Mouse (Mus musculus): ENCODE results near the gene Rpl10.

Rpl10 gene

GRCm38 (mm10) chrX:74270062-74270901 lies at the start of gene Rpl10:
Rpl10 (plus strand) TSS chrX:74270812.
- DNase-seq, result peak; percentile 76

- no peak for DNase-seq
Observed at GRCm38 (mm10) chrX:74230038-74230437, 40.6 kb upstream of the Rpl10 start.

DNA sequence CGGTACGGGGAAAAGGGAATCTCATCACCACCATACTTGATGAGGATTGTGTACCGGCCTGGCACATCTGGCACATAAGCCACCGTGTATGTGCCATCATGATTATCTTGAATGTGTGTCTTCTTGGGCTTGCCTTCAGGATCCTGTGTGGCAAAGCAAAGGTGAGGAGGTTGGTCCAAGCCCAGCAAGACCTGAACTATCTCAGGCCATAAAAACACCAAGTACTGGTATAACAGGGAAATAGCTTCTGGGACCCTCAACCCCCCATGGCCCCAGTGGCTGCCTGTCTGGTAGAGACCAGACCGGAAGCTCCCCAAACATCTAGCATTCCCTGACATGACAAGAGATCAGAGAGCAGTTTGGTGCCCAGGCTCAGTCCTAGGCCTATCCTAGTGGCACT lies 37.4 kb upstream of the Rpl10 start:
- DNase-seq, result no peak

DNA sequence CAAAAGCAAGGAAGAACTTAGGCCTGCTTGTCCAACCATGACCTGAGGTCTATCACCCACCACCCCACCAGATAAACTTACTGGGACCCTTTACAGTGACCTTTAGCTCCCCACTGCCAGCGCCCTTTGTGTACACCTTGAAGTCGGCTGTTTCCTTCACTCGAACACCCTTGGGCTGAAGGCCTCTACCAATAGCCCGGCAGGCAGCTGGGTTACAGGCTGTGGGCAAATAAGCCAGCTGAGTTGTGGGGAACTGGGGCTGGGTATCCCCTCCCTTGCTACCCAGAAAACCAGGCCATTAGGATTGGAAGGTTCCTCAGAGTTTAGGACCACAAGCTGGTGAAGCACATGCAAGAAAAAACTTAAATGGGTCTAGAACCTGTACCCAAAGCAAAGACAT lies 30.3 kb upstream of the Rpl10 start:
- no peak for DNase-seq

DNA sequence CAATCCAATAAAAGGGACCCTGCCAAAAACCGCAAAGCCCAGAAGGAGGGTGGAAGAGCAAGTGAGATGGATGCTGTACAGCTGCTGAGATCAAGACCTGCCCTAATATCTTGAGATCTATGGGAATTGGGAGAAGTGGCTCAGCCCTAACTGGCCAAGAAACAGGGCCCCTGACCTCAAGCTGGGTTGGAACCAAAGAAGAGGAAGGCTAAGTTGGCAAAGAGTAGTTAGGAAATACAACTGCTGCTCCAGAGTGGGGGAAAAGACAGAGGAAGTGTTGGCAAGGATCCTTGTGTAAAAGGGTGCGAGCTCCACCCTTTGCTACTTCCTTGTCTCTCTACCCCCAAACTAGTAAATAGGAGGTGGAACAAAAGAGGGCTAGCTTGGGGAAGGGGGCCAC lies 27.2 kb upstream of the Rpl10 start:
- no peak for DNase-seq

GRCm38 (mm10) chrX:74243807-74244206 lies 26.8 kb upstream of the Rpl10 start:
- DNase-seq, result no peak

- DNase-seq, result peak; percentile 30
Observed at GRCm38 (mm10) chrX:74244614-74245083, 26.0 kb upstream of the Rpl10 start.

GRCm38 (mm10) chrX:74245107-74245506 lies 25.5 kb upstream of the Rpl10 start:
- DNase-seq, result no peak

DNA sequence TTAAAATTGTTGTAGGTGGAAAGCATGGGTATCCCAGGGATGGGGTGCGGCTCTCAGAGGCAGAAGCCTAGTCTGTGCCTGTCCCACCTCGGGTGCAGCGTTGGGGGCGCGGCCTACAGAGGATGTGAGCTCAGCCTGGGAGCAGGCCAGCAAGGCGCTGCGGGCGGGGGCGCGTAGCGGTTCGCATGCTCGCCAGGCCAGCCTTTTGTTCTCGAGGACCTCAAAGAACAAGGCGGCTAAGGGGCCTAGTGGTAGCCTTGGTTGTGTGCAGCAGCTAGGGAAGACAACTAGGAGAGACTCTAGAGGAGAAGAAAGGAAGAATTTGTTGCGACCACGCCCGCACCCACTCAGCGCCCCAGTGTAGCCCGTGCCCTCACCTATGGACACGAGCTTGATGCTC lies 24.9 kb upstream of the Rpl10 start:
- DNase-seq, result peak; percentile 74

DNA sequence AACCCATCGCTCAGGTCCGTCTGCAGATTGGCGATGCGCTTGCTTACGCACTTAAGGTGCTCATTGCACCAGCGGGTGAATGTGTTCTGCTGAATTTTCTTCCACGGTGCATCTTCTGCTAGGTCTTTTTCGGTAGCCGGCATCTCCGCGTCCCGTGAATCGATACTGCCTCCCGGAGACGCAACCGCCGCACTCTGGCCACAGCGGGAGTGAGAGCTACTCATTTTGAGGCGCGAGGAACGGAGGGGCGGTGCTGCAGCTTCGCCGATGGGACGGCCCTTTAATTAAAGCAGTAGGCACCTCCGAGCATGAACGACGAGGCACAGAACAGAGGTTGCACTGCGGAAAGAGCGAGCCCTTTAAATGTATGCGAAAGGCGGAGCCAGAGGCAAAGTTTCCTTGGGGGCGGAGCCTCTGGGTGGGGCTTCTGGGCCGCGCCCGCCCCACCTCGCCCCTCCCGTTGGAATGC lies 24.4 kb upstream of the Rpl10 start:
- peak; percentile 69 for DNase-seq

GRCm38 (mm10) chrX:74246693-74247092 lies 23.9 kb upstream of the Rpl10 start:
- DNase-seq, result no peak

- DNase-seq, result peak; percentile 74
Observed at GRCm38 (mm10) chrX:74248651-74249050, 22.0 kb upstream of the Rpl10 start.

- DNase-seq, result peak; percentile 63
Observed at GRCm38 (mm10) chrX:74249615-74250014, 21.0 kb upstream of the Rpl10 start, which contains the start of gene Flna. Flna (minus strand) TSS chrX:74249820.

DNA sequence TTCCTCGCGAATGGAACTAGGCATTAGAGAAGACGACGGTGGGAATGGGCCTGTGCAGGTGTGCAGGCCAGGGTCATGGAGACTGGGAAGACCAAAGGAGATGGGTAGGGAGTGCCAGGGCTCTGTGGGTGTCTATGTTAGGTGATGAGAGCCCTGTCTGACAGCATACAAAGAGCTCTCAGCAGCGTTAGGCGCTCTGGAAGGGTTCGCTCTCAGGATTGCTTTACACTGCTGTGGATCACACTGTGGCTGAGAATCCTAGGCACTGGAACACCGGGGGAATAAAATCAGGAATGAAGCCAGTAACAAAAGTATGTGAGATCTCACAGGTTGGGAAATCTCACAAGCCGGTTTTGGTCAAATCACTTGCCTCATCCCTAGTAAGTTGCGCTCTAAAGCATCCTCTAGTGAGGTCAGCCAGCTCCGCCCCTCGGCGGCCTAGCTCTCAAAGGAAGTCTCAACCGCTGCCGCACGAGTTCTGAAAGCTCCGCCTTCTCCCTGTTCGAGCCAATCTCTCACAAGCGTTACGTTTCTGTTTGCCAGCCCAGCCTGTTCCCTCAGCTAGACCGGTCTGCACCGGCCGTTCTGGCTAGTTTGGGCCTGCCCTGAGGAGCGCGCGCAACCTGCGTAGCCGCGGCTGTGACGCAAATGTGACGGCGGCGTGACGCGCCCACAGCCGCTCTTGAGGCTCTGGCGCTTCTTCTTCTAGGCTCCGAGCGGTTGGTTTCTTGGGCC lies 16.3 kb upstream of the Rpl10 start, which contains the start of gene Emd:
Gene Emd (plus strand): TSS at position 535 of the 735 bp plus-strand sequence.
- peak; percentile 78 for DNase-seq

DNA sequence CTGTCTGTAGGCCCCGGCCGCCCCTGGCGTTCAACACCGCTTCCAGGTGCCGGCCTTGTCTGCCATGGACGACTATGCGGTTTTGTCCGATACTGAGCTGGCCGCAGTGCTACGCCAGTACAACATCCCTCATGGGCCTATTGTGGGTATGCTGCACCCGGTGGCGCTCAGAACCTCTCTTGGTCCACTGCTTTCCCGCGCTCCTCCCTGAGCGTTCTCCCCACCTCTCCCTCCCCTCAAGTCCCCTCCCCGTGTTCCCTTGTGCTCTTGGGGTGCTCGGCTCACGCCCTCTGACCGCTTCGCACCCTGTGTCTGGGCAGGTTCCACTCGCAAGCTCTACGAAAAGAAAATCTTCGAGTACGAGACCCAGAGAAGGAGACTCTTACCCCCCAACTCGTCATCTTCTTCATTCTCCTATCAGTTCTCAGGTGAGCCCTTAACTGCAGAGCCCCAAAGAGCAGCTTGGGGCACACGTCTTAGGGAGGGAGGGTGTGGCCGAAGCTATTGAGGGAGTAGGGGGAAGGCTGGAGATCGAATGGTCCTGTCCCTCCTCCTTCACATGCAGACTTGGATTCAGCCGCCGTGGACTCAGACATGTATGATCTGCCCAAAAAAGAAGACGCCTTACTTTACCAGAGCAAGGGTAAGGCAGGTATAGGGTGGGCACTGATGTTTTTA lies 15.6 kb upstream of the Rpl10 start:
- no peak for DNase-seq

DNA sequence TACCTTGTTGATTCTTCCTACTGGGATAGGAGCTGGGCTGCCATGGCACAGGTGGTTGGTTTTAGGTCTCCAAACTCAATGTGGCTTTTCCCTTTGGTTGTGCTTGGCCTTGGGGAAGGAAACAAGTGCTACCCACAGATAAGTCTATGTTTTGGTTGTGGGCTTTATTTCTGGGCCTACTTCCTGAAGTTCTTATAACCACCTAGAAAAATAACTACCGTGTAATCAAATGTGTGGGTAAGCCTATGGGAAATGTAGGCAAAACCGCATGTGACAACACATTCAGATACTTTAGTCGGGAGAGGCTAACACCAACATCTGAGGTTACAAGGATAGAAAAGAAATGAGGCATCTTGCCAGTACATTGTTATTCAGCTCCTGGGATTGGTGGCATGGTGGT lies 12.9 kb upstream of the Rpl10 start:
- no peak for DNase-seq

DNA sequence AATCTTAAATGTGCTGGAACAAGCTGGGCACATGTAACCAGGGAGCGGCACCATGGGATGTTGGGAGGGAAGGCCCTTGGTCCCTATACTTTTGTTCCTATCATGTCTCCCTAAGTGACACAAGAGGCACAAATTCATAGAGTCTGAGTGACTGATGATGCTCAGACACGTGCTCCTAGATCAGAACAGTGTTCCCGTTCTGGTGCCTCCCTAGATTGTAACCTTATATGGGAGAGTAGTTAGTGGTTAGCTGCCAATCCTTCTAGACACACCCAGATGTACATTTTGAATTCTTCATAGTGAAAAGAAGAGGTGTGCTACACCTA lies 913 bp upstream of the Rpl10 start:
- DNase-seq, result no peak

DNA sequence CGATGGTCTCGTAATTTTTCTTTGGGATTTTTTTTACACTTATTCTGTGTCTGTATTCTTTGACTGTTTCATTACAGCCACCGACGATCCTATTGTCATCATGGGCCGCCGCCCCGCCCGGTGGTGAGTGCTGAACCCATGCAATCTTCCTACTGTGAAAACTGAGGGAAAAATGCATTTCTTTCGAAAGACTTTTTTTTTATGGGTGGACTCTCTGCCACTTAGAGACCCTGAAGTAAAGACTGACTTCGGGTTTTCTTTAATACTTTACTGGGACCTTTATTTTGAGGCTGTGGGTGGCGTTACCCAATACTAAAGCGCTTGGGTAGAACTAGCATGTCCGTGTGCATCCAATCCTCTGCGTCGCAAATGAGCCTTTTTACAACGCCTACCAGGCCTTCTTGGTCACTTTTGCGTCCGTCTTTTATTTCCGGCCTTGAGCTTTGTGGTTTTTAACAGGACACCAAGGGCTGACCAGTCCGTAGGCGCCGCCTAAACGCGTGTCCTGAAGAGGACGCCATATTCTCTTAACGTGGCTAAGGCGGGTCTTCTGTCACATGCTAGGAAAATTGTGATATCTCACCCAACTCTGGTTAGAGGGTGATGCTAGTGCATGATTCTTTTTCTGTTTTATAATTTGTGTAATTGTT lies 415 bp downstream of the Rpl10 start:
- DNase-seq, result no peak

DNA sequence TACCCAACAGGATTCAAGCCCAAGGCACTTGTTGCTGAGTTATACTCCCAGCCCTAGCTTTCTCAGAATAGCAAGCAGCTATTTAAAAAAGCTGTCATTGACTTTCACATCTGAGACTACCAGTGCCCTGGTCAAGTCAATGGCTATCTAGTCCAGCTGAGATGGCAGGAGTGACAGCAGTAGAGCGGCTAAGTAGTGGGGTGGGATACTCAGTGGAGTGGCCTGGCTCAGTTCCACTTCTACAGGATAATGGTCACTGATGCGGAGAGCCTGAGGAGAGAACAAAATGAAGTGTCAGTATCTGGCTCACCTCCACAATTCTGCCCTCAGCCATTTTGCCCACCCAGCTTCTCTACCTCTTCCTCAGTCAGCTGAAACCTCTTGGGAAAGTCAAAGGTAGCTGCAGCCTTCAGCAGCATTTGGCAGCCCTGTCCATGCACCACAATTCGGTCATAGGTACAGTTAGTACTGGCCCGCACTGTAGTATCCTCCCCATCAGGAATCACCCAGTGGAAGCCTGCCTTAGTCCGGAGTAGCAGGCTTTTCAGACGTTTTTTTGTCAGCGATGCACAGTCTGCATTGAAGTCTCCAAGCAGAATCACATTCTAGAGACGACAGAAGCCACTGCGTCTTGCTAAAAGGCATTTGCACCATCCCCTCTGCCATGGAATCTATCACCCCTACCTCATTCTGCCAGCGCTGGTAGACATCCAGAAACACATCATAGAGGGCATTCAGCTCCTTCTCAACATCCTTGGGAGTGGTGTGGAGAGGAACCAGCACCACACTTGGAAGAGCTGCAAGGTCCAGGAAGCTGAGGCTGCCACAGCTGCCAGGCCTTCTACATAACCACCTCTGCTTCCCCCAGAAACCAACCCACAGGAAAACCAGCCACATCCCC lies 3.1 kb downstream of the Rpl10 start:
- no peak for DNase-seq

GRCm38 (mm10) chrX:74277916-74278315 lies 7.3 kb downstream of the Rpl10 start:
- DNase-seq, result no peak

DNA sequence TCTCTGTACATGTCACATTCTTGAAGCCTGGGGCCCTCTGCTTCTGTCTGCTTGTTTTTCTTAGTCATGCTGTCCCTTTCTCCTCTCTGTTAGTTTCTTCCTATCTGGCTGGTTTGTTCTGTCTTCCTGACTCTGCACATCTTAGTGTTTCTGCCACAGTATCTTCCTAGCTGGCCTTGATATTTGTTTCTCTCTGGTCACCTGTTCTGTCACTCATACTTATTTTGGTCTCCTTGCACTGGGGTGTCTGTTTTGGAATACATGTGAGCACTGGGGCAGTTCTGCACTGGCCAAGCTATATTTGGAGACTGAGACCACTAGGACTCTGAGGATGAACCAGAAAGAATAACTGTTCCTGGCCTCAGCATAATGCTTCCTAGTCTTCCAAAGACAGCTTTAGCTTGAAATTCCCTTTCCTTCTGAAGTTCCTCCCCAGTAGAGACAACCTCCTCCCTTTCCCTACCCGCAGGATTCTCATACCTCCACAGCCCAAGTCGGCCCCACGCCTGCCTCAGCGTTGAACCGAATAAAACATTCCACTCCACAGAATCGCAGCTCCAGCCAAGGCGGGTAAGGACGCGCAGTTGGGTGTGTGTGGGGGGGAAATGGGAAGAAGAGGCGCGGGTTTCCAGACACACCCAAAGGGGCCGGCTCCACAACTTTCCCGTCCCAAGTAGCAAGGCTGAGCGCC lies 10.6 kb downstream of the Rpl10 start:
- DNase-seq, result no peak

Measured in right cerebral cortex, postnatal 4 days (tissue).